Mouse (Mus musculus) neural tube, embryonic 15.5 days (tissue): ENCODE results near the gene Cd72. TPM values are rescaled to one million over a fixed set of nuclear protein-coding genes. Genes with fewer than 3 reads are reported as not detected.

Source experiments
- ATAC-seq: fragments of 200-750 bp; cut with Nextera tagmentation; 2 replicates; pipeline ENCODE4 v1.8.0; 2017; ENCODE audit warnings: mild to moderate bottlenecking, moderate TSS enrichment, moderate library complexity; ENCODE audit not compliant: low FRiP score
- H3K27ac ChIP-seq: fragments of 300-500 bp; sonication (generic); replicated peaks from 2 replicates; pipeline ENCODE4 v1.5.1; 2015; ENCODE audit warnings: mild to moderate bottlenecking, inconsistent platforms
- H3K27me3 ChIP-seq: fragments of 300-500 bp; sonication (generic); replicated peaks from 2 replicates; pipeline ENCODE4 v1.6.1; 2015; ENCODE audit warnings: inconsistent platforms
- H3K36me3 ChIP-seq: fragments of 300-500 bp; sonication (generic); 2 replicates; pipeline ENCODE4 v1.6.1; 2015; ENCODE audit warnings: inconsistent platforms
- H3K4me1 ChIP-seq: fragments of 300-500 bp; sonication (generic); 2 replicates; pipeline ENCODE4 v1.6.1; 2015; ENCODE audit warnings: inconsistent platforms
- H3K4me2 ChIP-seq: fragments of 300-500 bp; sonication (generic); 2 replicates; pipeline ENCODE4 v1.6.1; 2015; ENCODE audit warnings: inconsistent platforms, mild to moderate bottlenecking, moderate library complexity
- H3K4me3 ChIP-seq: fragments of 300-500 bp; sonication (generic); replicated peaks from 2 replicates; pipeline ENCODE4 v1.5.1; 2015; ENCODE audit warnings: mild to moderate bottlenecking, inconsistent platforms
- H3K9ac ChIP-seq: fragments of 300-500 bp; sonication (generic); replicated peaks from 2 replicates; pipeline ENCODE4 v1.6.1; 2015; ENCODE audit warnings: mild to moderate bottlenecking, inconsistent platforms
- H3K9me3 ChIP-seq: fragments of 300-500 bp; sonication (generic); replicated peaks from 2 replicates; pipeline ENCODE4 v1.6.1; 2016; ENCODE audit warnings: inconsistent platforms
- WGBS: fragments of 180-500 bp; shearing (Covaris S2); methylation state at CpG from one replicate; pipeline ENCODE4 v1.1.7; 2015; ENCODE audit warnings: mixed read lengths; 5-methylcytosine and 5-hydroxymethylcytosine counted together
- polyA plus RNA-seq: library from polyadenylated mRNA; unstranded; fragments of >200 nt; fragmentation: Nextera tagmentation; extraction: Ambion mirVana; gene quantifications from 2 replicates; pipeline ENCODE4 v1.2.1, GENCODE M21; 2015

The Cd72 gene
- polyA plus RNA-seq, 1 experiment from 2014 or later: 4.3 TPM

- ATAC-seq: no peak
Observed at GRCm38 (mm10) chr4:43476604-43477003, 22.2 kb upstream of the Cd72 start.

DNA sequence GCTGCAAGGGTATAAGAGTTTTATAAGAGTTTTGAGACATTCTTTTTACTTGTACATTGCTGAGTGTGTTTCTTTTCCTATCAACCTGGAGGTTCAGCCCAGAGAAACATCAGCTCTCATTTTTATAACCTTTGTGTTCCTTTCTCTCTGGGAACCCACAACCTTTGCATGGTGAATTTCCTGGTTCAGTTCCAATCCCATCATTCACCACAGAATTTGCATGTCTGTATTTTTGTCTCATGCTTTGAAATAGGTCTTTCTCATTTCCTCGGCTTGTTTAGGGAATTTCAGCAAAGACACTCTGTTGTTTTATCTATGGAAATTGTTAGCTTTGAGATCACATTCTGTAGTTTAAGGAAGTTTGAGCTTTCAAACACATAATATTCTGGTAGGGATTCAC is 19.2 kb upstream of the Cd72 start:
- H3K4me1 ChIP-seq: 0 out of 2 replicates have a peak, but pooled peaks cover 4% of the 10 kb centered on the region
- WGBS: 81% methylated on average over 1 of the region's 1 CpGs
- no peaks in the 10 kb centered on the region for H3K27me3 ChIP-seq
- H3K36me3 ChIP-seq: no peaks in the 10 kb centered on the region
- H3K4me2 ChIP-seq: no peak overlapping the region
- no peak overlapping the region for H3K4me3 ChIP-seq
- ATAC-seq: no peak
- no peaks in the 10 kb centered on the region for H3K9me3 ChIP-seq
- H3K27ac ChIP-seq: no peak overlapping the region
- H3K9ac ChIP-seq: no peak overlapping the region

More at GRCm38 (mm10) chr4:43476604-43477003, 22.2 kb upstream of the Cd72 start:
- Histone ChIP-seq H3K9ac (no peak overlapping the region), H3K27ac (no peak overlapping the region), H3K4me2 (no peak overlapping the region), H3K27me3 (no peaks in the 10 kb centered on the region), H3K4me1 (0 out of 2 replicates have a peak, but pooled peaks cover 4% of the 10 kb centered on the region), H3K4me3 (no peak overlapping the region), H3K36me3 (no peaks in the 10 kb centered on the region), H3K9me3 (no peaks in the 10 kb centered on the region)
- 89% methylated on average over 6 of the region's 6 CpGs for WGBS

DNA sequence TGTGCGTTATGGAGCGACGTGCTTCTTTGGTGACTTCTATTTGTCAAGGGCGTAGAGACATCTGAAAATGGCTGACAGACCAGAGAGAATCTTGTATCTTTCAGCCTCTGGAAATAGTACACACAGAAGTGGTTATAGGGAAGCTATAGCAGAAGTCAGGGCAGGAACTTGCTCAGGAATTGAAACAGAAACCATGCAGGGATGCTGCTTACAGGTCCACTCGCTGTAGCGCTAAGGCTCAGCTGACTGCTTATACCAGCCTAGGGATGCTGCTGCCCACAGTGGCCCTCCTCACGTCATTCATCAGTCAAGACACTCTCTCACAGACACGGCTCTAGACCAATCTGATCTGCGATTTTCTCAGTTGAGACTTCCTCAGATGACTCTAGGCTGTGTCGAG is 15.9 kb upstream of the Cd72 start:
- Histone ChIP-seq H3K9ac (no peak overlapping the region), H3K4me2 (no peak overlapping the region)

GRCm38 (mm10) chr4:43466872-43467271 is 12.4 kb upstream of the Cd72 start:
- no peak for ATAC-seq
- no peaks in the 10 kb centered on the region for H3K9me3 ChIP-seq
- no peak overlapping the region for H3K4me2 ChIP-seq
- H3K36me3 ChIP-seq: no peaks in the 10 kb centered on the region
- no peaks in the 10 kb centered on the region for H3K27me3 ChIP-seq
- 87% methylated on average over 7 of the region's 7 CpGs for WGBS
- H3K27ac ChIP-seq: no peak overlapping the region
- no peak overlapping the region for H3K4me3 ChIP-seq
- H3K4me1 ChIP-seq: no peaks in the 10 kb centered on the region
- no peak overlapping the region for H3K9ac ChIP-seq

More for the DNA sequence above, 15.9 kb upstream of the Cd72 start:
- no peaks in the 10 kb centered on the region for H3K27me3 ChIP-seq
- H3K9me3 ChIP-seq: no peaks in the 10 kb centered on the region
- no peaks in the 10 kb centered on the region for H3K4me1 ChIP-seq
- H3K4me3 ChIP-seq: no peak overlapping the region
- no peak for ATAC-seq
- H3K36me3 ChIP-seq: no peaks in the 10 kb centered on the region
- WGBS: 95% methylated on average over 10 of the region's 10 CpGs
- H3K27ac ChIP-seq: no peak overlapping the region

DNA sequence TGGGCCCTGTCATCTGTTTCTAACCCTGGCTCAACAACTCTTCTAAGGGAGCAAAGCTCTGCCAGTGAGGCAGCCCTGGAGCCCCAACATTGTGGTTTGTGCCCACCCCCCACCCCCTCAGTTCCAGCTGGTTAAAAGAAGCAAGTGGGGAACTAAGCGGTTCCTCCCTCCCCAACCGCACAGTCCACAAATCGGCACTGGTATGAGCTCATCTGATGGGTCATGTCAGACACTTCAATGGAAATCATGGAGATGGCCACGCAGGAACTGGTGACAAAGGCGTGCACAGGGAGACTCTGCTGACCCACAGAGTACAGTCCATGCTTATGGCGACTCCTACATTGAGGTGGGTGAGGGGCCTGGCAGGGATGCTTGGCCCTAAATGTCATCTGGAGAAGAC is 11.5 kb upstream of the Cd72 start:
- WGBS: 92% methylated on average over 6 of the region's 6 CpGs
- H3K4me1 ChIP-seq: no peaks in the 10 kb centered on the region
- no peak for ATAC-seq

DNA sequence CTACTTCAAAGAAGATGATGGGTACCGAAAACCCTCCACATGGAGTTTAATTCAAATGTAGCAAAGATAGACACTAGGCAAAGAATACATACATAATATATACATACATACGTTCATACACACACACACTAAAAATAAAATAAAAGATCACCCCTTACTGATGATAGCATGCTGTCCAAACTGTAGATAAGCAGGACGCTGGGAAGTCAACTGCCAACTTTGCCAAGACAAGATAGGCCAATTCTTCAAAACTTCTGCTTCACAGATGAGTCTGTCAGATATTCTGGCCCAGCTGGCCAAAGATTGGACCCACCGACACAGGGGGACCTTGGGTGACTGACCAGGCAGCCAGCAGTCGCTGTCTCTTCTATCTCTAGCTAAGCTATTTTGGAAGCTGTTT is 8.7 kb upstream of the Cd72 start:
- no peak overlapping the region for H3K4me2 ChIP-seq
- H3K36me3 ChIP-seq: no peaks in the 10 kb centered on the region
- H3K9me3 ChIP-seq: no peaks in the 10 kb centered on the region
- H3K4me1 ChIP-seq: no peaks in the 10 kb centered on the region
- H3K27me3 ChIP-seq: no peaks in the 10 kb centered on the region
- H3K9ac ChIP-seq: no peak overlapping the region
- H3K27ac ChIP-seq: no peak overlapping the region
- WGBS: 96% methylated on average over 5 of the region's 5 CpGs
- H3K4me3 ChIP-seq: no peak overlapping the region
- no peak for ATAC-seq

More for the DNA sequence above, 11.5 kb upstream of the Cd72 start:
- Histone ChIP-seq H3K4me3 (no peak overlapping the region), H3K4me2 (no peak overlapping the region), H3K27me3 (no peaks in the 10 kb centered on the region), H3K9ac (no peak overlapping the region), H3K27ac (no peak overlapping the region), H3K36me3 (no peaks in the 10 kb centered on the region), H3K9me3 (no peaks in the 10 kb centered on the region)

GRCm38 (mm10) chr4:43457124-43457523 is 2.7 kb upstream of the Cd72 start:
- H3K27ac ChIP-seq: no peak overlapping the region
- no peaks in the 10 kb centered on the region for H3K36me3 ChIP-seq
- no peaks in the 10 kb centered on the region for H3K9me3 ChIP-seq
- no peak overlapping the region for H3K9ac ChIP-seq
- H3K4me3 ChIP-seq: no peak overlapping the region
- H3K4me1 ChIP-seq: peaks cover 18% of the 10 kb centered on the region
- H3K4me2 ChIP-seq: no peak overlapping the region
- peaks cover 21% of the 10 kb centered on the region for H3K27me3 ChIP-seq
- 25% methylated on average over 8 of the region's 8 CpGs for WGBS
- ATAC-seq: no peak

GRCm38 (mm10) chr4:43456470-43456869 is 2.0 kb upstream of the Cd72 start:
- no peaks in the 10 kb centered on the region for H3K9me3 ChIP-seq
- no peak overlapping the region for H3K9ac ChIP-seq
- no peak overlapping the region for H3K27ac ChIP-seq
- peaks cover 23% of the 10 kb centered on the region for H3K27me3 ChIP-seq
- no peaks in the 10 kb centered on the region for H3K36me3 ChIP-seq
- H3K4me3 ChIP-seq: no peak overlapping the region
- H3K4me2 ChIP-seq: no peak overlapping the region
- H3K4me1 ChIP-seq: peaks cover 18% of the 10 kb centered on the region
- WGBS: 35% methylated on average over 4 of the region's 4 CpGs
- no peak for ATAC-seq

DNA sequence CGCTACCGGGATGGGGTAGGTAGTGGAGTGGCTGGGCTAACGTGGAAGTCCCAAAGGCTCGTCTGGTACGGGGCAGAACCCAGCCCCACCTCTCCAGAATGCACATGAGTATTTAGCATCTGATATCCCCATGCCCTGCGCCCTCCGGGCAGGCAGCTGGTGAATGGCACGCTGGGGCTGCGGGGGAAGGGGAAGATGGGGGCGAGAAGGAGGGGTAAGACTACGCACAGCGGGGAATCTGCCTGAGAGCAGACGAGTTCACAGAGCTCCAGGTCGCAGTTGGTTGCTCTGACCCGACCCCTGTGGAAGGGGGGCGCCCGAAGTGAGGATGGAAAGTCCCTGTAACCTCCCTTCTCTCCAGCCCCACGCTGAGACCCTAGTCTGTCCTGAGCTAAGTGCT is 1.0 kb downstream of the Cd72 start:
- Histone ChIP-seq H3K27me3 (peaks cover 23% of the 10 kb centered on the region), H3K36me3 (peaks cover under 1% of the 10 kb centered on the region; the same call in 1 of the 2 replicates), H3K4me1 (peaks cover 18% of the 10 kb centered on the region), H3K9me3 (no peaks in the 10 kb centered on the region), H3K4me3 (0 out of 2 replicates have a peak overlapping the region, but pooled peaks have one; percentile 1), H3K27ac (no peak overlapping the region), H3K4me2 (peak overlapping the region; percentile 47), H3K9ac (0 out of 2 replicates have a peak overlapping the region, but pooled peaks have one; percentile 26)
- WGBS: under 1% methylated on average over 17 of the region's 18 CpGs
- ATAC-seq: no peak

DNA sequence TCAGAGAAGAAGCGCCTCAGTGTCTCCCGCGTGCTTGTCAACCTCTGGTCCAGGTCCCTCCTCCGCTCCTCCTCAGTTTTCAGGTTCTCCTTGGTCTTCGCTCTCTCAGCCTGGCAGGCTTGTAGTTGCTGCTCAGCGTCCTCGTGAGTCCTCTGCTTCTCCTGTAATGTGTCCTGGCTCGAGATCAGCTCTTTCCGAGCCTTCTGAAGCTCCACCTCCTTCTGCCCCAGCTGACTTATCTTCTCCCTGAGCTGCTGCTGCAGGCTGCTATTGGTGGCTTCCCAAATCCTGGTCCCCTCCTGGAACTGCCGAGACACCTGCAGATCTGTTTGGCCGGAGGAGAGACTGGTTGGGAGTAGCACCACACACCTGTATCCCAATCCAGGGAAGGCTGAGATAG is 2.1 kb downstream of the Cd72 start:
- 65% methylated on average over 11 of the region's 11 CpGs for WGBS
- peaks cover 23% of the 10 kb centered on the region for H3K27me3 ChIP-seq
- H3K27ac ChIP-seq: no peak overlapping the region
- no peaks in the 10 kb centered on the region for H3K9me3 ChIP-seq
- peaks cover 12% of the 10 kb centered on the region for H3K36me3 ChIP-seq
- H3K4me1 ChIP-seq: peaks cover 18% of the 10 kb centered on the region
- no peak overlapping the region for H3K4me2 ChIP-seq
- H3K4me3 ChIP-seq: no peak overlapping the region
- H3K9ac ChIP-seq: no peak overlapping the region
- ATAC-seq: no peak

DNA sequence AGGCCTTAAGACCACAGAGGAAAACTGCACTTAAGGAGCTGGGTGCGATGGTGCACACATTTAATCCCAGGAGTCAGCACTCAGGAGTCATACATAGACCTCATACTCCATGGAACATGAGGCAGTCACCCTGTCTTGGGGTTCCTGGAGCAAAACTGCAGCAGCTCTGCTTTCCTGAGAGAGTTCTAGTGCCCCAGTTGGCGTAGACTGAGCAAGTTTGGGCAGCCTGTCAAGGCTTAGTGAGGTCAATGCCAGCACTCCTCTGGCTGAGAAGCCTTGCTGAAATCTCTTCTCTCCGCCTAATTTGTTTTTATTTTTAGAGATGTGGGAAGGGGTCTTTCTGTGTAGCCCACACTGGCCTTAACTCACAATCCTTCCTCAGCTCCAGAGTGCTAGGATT is 5.9 kb downstream of the Cd72 start:
- no peak for ATAC-seq
- H3K4me2 ChIP-seq: no peak overlapping the region
- no peaks in the 10 kb centered on the region for H3K9me3 ChIP-seq
- no peak overlapping the region for H3K4me3 ChIP-seq
- H3K4me1 ChIP-seq: peaks cover 23% of the 10 kb centered on the region
- no peak overlapping the region for H3K9ac ChIP-seq
- H3K36me3 ChIP-seq: peaks cover 37% of the 10 kb centered on the region
- peaks cover 9% of the 10 kb centered on the region; the same call in 1 of the 2 replicates for H3K27me3 ChIP-seq
- WGBS: 95% methylated on average over 3 of the region's 3 CpGs
- no peak overlapping the region for H3K27ac ChIP-seq

GRCm38 (mm10) chr4:43447251-43447650 is 7.2 kb downstream of the Cd72 start:
- Histone ChIP-seq H3K4me3 (no peak overlapping the region), H3K4me1 (peaks cover 15% of the 10 kb centered on the region), H3K9me3 (no peaks in the 10 kb centered on the region), H3K27me3 (peaks cover 4% of the 10 kb centered on the region; the same call in 1 of the 2 replicates), H3K27ac (no peak overlapping the region), H3K9ac (no peak overlapping the region), H3K36me3 (peaks cover 37% of the 10 kb centered on the region), H3K4me2 (no peak overlapping the region)
- ATAC-seq: no peak
- WGBS: 79% methylated on average over 13 of the region's 13 CpGs
